Mouse (Mus musculus) layer of hippocampus, adult 8-10 months (tissue): ENCODE measurements around the gene Gm5926. TPM values are rescaled to one million over a fixed set of nuclear protein-coding genes. Genes with fewer than 3 reads are reported as not detected.
"Not testable (repeated sequence)": the region's sequence is repeated elsewhere in the genome, so short reads cannot be mapped to it uniquely, and the experiment has no call there.

Experiments used
- DNase-seq, 2 experiments: peaks; one replicate each; pipeline ENCODE4 v3.0.0; 2022; ENCODE audit warnings: low spot score in 2 of 2
- total RNA-seq, 4 experiments: library from RNA; stranded (reverse); gene quantifications; 2 replicates each; pipeline ENCODE4 v1.2.4; 2022

The Gm5926 gene
- not detected for total RNA-seq

DNA sequence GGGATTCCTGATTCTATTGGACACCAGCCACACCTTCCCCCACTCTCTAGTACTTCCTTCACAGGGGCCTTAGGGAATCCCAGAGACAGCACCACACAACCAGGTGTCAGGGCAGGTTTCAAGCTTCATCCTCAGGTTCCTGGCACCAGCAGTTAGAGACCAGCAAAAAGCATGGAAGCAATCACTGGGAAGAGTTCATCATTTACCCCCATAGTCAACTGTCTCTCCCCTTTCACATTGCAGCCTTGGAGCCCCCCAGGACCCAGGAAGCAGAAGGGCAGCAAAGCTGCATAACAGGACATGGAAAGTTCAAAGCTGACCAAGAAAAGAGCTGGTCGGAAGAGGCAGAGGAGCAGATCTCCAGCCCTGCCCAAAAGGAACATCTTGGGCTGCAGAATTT lies at the start of gene Gm5926:
Gene Gm5926, plus strand, starts transcription at position 301 of the 400 bp plus-strand sequence.
- not testable (repeated sequence) for DNase-seq

DNA sequence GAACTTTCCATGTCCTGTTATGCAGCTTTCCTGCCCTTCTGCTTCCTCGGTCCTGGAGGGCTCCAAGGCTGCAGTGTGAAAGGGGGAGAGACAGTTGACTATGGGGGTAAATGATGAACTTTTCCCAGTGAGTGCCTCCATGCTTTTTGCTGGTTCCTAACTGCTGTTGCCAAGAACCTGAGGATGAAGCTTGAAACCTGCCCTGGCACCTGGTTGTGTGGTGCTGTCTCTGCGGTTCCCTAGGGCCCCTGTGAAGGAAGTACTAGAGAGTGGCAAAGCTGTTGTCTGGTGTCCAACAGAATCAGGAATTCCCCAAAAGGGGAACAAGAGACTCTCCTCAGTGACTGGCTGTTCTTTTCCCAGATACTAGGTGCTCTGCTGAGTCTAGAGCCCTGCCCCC lies 49.5 kb upstream of the Gm5926 start:
- not testable (repeated sequence) for DNase-seq

DNA sequence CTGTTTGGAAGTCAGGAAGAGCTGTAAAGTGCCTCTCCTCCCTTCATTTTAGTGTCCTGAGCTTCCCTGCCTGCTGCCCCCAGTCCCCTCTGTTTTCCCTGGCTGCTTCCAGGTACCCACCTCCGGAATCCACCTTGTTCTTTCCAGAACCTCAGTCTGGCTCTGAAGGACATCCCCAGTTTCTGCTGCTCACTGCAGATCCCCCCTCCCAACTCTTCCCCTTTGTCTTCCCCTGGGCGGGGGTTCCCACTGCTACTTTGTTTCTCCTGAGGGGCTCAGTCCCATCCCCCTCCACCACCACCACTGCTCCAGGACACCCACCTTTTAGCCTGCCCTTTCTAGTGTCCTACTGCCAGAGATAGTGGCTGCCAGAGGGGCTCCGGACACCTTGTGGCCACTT lies 49.1 kb upstream of the Gm5926 start:
- not testable (repeated sequence) for DNase-seq

Other genes starting within 250 kb of the Gm5926 start
- not detected for gene Btbd35f1, start 90.7 kb upstream of the Gm5926 start, total RNA-seq
- gene Btbd35f21, start 75.4 kb downstream of the Gm5926 start, total RNA-seq, result not detected
- gene Btbd35f30, start 243.9 kb downstream of the Gm5926 start, total RNA-seq, result not detected